In the genomic region with DNA sequence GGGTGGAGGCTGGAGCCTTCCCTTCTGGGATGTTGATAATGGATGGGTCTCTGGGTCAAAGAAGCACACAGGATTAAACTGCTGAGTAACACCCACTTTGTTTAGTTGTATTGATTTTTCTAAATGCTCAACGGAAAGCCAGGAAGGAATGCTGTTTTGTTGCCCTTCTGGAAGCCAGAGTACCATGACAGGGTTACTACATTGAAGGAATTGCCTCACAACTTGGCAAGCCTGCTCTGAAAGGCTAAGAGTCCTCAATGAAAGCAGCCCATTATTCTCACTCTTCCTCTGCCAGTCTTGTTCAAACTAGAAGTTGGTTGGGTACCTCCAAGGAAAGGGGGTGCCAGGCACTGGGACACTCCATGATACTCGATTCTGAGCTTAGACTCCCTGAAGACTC, we compare ENCODE assay signal across 29 mouse cellular contexts.
DNase-seq lines count a peak whose midpoint lies in the region; ATAC-seq lines count a peak whose summit lies in the region.
"Had no signal": no experiment of that assay in that cellular context is flagged by ENCODE, and none has a peak within 500 bp of the region (broad histone marks: within the 10 kb centered on the region; RNA-seq: fewer than 3 reads in every experiment).

No protein-coding gene starts in this region.

- no peaks in the 10 kb centered on the region for H3K27me3 ChIP-seq in forebrain, embryonic 14.5 days (replicated peaks; ENCODE audit: control insufficient read depth, insufficient read depth, low read length)
- H3K27me3 ChIP-seq: forebrain, embryonic 12.5 days; heart, embryonic 12.5 days; hindbrain, embryonic 13.5 days; liver, embryonic 15.5 days; neural tube, embryonic 15.5 days; Patski had no signal

- DNase-seq in adrenal gland, adult 2 months = peak; percentile 19
- no peak for DNase-seq in adrenal gland, adult 18-20 months (ENCODE audit: low spot score in 2 of 2)
- peak; percentile 14 for DNase-seq in Muller cell, postnatal 12 days (ENCODE audit: inconsistent ontology term)
- DNase-seq in fibroblast of lung, adult 2 months (ENCODE audit: low read depth) = peak; percentile 54
- DNase-seq in lung, postnatal 14 days = peak; percentile 4
- no peak for DNase-seq in forebrain, embryonic 14.5 days (ENCODE audit: low spot score)
- no peak for DNase-seq in frontal cortex, postnatal 14 days (ENCODE audit: low spot score in 2 of 2)
- no peak for DNase-seq in kidney, postnatal 10 days
- DNase-seq: cerebellum, adult 11 months; cerebellum, adult 9-10 months; cerebellum, postnatal 36 days; gastrocnemius, postnatal 25 days; heart, postnatal 4 days; kidney, adult 8-10 months; layer of hippocampus, postnatal 36 days; left cerebral cortex, postnatal 4 days; midbrain, embryonic 14.5 days; spleen, adult 18-20 months; thymus, adult 2 months; thymus, postnatal 36 days had no signal

- H3K4me3 ChIP-seq in forebrain, embryonic 14.5 days (ENCODE audit: low read depth, low read length) = no peak overlapping the region
- H3K4me3 ChIP-seq: forebrain, embryonic 12.5 days; heart, embryonic 12.5 days; hindbrain, embryonic 13.5 days; liver, embryonic 15.5 days; neural tube, embryonic 15.5 days had no signal

- H3K9me3 ChIP-seq in forebrain, embryonic 14.5 days (replicated peaks; ENCODE audit: control insufficient read depth, low read length) = no peaks in the 10 kb centered on the region
- H3K9me3 ChIP-seq: forebrain, embryonic 12.5 days; hindbrain, embryonic 13.5 days; liver, embryonic 15.5 days had no signal

- no peak overlapping the region for H3K9ac ChIP-seq in forebrain, embryonic 14.5 days (ENCODE audit: low read length)
- H3K9ac ChIP-seq: forebrain, embryonic 12.5 days; heart, embryonic 12.5 days; hindbrain, embryonic 13.5 days; liver, embryonic 15.5 days; neural tube, embryonic 15.5 days had no signal

- no peaks in the 10 kb centered on the region for H3K4me1 ChIP-seq in forebrain, embryonic 14.5 days (ENCODE audit: control insufficient read depth, insufficient read depth, low read length)
- H3K4me1 ChIP-seq: forebrain, embryonic 12.5 days; hindbrain, embryonic 13.5 days; liver, embryonic 15.5 days; neural tube, embryonic 15.5 days had no signal

- no peak overlapping the region for H3K4me2 ChIP-seq in forebrain, embryonic 14.5 days (ENCODE audit: low read length)
- H3K4me2 ChIP-seq: forebrain, embryonic 12.5 days; heart, embryonic 12.5 days; hindbrain, embryonic 13.5 days; liver, embryonic 15.5 days; neural tube, embryonic 15.5 days had no signal

- H3K27ac ChIP-seq in forebrain, embryonic 14.5 days (ENCODE audit: low read depth, low read length) = no peak overlapping the region
- H3K27ac ChIP-seq: forebrain, embryonic 12.5 days; hindbrain, embryonic 13.5 days; kidney, postnatal 0 days; liver, embryonic 15.5 days; macrophage; neural tube, embryonic 15.5 days had no signal

- ATAC-seq in forebrain, embryonic 14.5 days = no peak
- ATAC-seq: intestine, embryonic 16.5 days; Patski had no signal

- no peaks in the 10 kb centered on the region for H3K36me3 ChIP-seq in forebrain, embryonic 14.5 days (ENCODE audit: control insufficient read depth, insufficient read depth, low read length)
- H3K36me3 ChIP-seq: forebrain, embryonic 12.5 days; heart, embryonic 12.5 days; hindbrain, embryonic 13.5 days; liver, embryonic 15.5 days; neural tube, embryonic 15.5 days had no signal

- WGBS in forebrain, embryonic 14.5 days = 69% methylated on average over 2 of the region's 2 CpGs

Comparison
In these comparisons a context has a peak if more than half of its experiments do, and no peak if none do; other contexts are left out.
1. DNase-seq: peak in adrenal gland, adult 2 months (single experiment), Muller cell, postnatal 12 days (single experiment), fibroblast of lung, adult 2 months (single experiment) and lung, postnatal 14 days (single experiment); none in adrenal gland, adult 18-20 months (0 of 2), forebrain, embryonic 14.5 days (single experiment), frontal cortex, postnatal 14 days (0 of 2) and kidney, postnatal 10 days (single experiment).